Mouse (Mus musculus) cortical plate, adult 2 months (tissue): ENCODE data around the gene Map3k5.

ENCODE experiments used
- CTCF ChIP-seq: fragments of 200-500 bp; IDR thresholded peaks from 2 replicates; pipeline ENCODE4 v1.5.1; 2011; ENCODE audit warnings: mild to moderate bottlenecking, control low read depth, low read length; ENCODE audit not compliant: insufficient read depth; ENCODE audit errors: extremely low read depth
- POLR2A ChIP-seq: fragments of 200-500 bp; IDR thresholded peaks from 2 replicates; pipeline ENCODE4 v1.6.1; 2011; ENCODE audit warnings: mild to moderate bottlenecking, low read length, control low read depth; ENCODE audit not compliant: insufficient read depth; ENCODE audit errors: extremely low read depth

- no peak for TF ChIP-seq POLR2A
- no peak for TF ChIP-seq CTCF
Observed at GRCm38 (mm10) chr10:20171209-20171608, 236.9 kb downstream of the Map3k5 start.
